Mouse (Mus musculus): ENCODE measurements around the gene Tspan18.

Gene Tspan18

GRCm38 (mm10) chr2:93219576-93219975, 114.7 kb downstream of the Tspan18 start:
- no peak for DNase-seq (ENCODE audit: extremely low spot score, low read depth, low spot score)

- no peak for DNase-seq (ENCODE audit: extremely low spot score, low read depth, low spot score)
Measured at GRCm38 (mm10) chr2:93218353-93218990, 115.8 kb downstream of the Tspan18 start.

- DNase-seq (ENCODE audit: extremely low spot score, low read depth, low spot score): no peak
Measured at GRCm38 (mm10) chr2:93217015-93217414, 117.3 kb downstream of the Tspan18 start.

- no peak for DNase-seq (ENCODE audit: extremely low spot score, low read depth, low spot score)
Measured at GRCm38 (mm10) chr2:93215790-93216189, 118.5 kb downstream of the Tspan18 start.

DNA sequence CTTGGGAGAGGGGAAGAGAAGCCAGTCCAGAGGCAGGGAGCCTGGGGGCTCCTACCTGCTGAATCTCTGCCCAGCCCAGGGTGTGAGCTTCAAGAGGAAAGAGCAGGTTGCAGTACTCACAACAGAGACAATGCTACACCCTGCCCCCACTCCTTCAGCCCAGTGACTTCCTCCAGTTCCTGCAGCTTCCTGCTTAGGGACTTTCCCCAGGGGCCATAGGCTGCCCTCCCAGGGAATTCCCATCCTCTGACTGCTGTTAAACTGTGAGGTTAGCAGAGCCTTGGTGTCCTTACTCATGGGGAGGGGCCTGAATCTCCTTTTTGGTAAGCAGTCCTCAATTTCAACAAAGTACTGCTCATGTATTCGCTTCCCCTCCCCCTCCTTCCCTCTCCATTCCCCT, 120.1 kb downstream of the Tspan18 start:
- no peak for DNase-seq (ENCODE audit: extremely low spot score, low read depth, low spot score)

DNA sequence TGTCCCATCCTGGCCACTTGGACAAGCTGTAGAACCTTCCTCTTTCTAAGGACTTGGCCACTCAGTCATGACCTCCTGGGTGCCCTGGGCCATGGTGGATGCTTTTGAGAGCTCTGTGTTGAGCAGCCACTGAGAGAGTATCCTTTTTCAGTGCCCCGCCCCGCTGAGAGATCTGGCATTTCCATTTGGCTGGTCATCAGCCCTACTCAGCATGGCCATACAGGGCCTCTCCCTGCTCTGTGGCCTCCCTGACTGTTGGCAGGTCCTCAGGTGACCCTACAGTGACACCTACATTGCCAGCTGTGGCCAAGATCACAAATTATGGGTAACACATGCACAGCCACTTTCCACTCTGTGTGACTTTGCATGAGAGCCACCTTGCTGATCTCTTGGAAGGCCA, 121.4 kb downstream of the Tspan18 start:
- no peak for DNase-seq (ENCODE audit: extremely low spot score, low read depth, low spot score)

DNA sequence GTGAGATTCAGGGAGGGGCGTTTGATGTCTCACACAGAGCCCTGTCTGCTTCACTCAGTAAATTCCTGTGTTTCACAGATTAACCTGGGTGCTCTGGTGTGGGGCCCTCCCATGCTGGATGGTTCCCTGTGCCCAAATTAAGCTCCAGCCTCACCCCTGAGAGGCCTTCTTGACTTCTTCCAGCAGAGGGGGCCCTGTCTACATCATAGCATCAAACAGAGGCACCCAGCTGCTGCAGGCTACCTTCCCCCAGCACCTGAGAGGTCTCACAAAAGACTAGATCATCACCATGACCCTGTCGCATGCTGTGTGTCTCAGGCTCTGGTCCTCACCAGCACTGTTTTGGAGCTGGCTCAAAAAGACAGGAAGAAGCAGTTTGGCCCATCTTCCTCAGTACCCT, 121.9 kb downstream of the Tspan18 start:
- DNase-seq (ENCODE audit: extremely low spot score, low read depth, low spot score): no peak

- no peak for DNase-seq (ENCODE audit: extremely low spot score, low read depth, low spot score)
Measured at GRCm38 (mm10) chr2:93206126-93206525, 128.2 kb downstream of the Tspan18 start.

DNA sequence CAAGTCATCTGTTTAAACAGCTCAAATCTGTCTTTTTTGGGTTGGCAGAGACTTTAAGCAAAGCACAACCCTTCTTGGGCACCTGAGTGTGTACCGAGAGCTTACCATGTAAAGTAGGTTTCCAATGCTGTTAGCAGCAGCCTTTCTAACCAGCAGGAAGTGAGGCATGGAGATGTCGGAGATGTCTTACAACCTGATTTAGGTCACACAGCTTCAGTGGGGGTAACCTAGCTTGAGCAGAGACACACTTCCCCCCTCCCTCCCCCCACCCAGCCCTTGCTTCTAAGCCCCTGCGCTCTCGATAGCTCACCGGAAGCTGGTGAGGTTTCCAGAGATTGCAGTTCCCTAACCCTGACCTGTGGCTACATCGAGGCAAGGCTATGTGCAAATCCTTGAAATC, 129.7 kb downstream of the Tspan18 start:
- no peak for DNase-seq (ENCODE audit: extremely low spot score, low read depth, low spot score)

- DNase-seq (ENCODE audit: extremely low spot score, low read depth, low spot score): no peak
Measured at GRCm38 (mm10) chr2:93203682-93204081, 130.6 kb downstream of the Tspan18 start.

GRCm38 (mm10) chr2:93202782-93203181, 131.5 kb downstream of the Tspan18 start:
- DNase-seq (ENCODE audit: extremely low spot score, low read depth, low spot score): no peak

DNA sequence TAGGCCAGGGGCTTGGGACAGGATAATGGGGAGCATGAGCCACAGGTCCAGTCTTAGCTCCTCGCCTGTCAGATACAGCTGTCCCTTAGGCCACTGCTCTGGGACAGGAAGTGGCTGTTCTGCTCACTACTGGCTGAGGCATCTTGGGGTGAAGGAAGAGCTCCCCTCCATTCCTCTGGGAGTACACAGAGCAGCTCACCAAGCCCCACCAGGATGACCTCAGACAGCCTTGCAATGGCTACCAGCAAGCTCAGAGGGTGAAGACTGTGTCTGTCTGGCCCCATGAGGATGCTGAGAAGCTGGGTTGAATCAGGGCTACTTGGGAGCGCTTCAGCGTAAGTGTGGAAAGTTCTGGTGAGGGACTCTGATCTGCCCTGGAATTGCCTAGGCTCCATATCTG, 132.3 kb downstream of the Tspan18 start:
- DNase-seq (ENCODE audit: extremely low spot score, low read depth, low spot score): no peak

DNA sequence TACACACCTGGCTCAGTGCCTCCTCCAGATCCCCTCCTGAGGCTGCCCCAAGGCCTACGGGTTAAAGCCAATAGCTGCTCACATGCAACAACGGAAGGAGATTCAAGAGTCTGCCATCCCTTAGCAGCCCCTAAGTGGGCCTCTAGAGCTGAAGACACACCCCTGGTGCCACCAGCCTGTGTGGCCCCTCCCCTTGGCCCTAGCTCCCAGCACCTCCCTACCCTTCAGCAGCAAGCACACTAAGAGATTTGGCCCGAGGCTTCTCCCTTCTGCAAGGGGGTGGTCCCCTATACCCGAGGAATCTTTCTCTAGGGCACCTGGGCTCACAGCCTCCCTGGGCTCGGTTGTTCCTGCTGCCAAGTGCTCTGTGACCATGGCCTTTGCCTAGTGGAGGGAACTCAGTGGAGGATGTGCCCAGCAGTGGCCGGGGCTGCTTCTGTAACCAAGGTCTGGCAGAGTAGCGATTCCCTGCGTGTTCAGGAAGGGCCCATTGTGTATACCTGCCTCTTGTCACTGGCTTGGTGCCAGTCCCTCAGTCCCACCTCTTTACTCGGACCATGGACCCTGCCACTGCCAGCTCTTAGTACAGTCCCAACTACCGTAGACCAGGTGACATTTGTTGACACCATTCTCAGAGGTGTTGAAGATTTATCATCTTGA, 133.5 kb downstream of the Tspan18 start:
- no peak for DNase-seq (ENCODE audit: extremely low spot score, low read depth, low spot score)

- no peak for DNase-seq (ENCODE audit: extremely low spot score, low read depth, low spot score)
Measured at GRCm38 (mm10) chr2:93199531-93199974, 134.8 kb downstream of the Tspan18 start.

- DNase-seq (ENCODE audit: extremely low spot score, low read depth, low spot score): peak; percentile 91
Measured at GRCm38 (mm10) chr2:93198846-93199245, 135.5 kb downstream of the Tspan18 start.

- DNase-seq (ENCODE audit: extremely low spot score, low read depth, low spot score): no peak
Measured at GRCm38 (mm10) chr2:93193806-93194205, 140.5 kb downstream of the Tspan18 start.

DNA sequence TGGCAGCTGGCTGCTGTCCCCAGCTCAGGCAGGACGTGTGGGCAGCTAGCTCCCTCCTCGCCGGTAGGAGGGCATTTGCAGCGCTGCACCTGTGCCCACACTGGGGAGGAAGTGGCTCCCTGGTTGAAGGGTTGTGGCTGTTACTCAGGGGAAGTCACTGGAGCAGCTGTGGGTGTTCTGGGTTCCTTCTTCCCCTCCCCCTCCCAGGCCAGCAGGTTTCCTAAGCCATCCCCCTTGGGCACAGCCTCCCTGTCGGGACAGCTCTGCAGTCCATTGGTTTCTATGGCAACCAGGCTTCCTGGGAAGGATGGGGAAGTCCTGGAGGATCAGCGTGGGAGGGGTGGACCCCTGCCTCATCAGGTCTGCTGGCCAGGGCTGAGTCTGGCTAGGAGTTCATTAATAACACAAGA, 141.6 kb downstream of the Tspan18 start:
- no peak for DNase-seq (ENCODE audit: extremely low spot score, low read depth, low spot score)

DNA sequence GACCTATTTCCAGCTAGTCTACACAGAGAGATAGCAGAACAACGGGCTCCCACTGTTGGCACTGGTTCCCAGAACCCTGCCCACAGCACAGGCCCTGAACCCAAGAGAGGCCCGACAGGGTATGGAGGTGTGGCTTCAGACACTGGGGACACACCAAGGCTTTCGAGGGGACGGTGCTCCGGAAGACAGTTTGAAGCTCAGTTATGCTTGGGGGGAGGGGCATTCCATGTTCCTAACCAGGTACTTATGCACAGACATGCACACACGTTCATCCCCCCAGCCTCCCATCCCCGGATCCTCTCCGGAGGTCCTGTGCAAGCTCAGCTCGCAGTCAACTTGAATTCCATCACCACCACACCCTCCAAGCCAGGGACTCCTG, 142.1 kb downstream of the Tspan18 start:
- no peak for DNase-seq (ENCODE audit: extremely low spot score, low read depth, low spot score)

DNA sequence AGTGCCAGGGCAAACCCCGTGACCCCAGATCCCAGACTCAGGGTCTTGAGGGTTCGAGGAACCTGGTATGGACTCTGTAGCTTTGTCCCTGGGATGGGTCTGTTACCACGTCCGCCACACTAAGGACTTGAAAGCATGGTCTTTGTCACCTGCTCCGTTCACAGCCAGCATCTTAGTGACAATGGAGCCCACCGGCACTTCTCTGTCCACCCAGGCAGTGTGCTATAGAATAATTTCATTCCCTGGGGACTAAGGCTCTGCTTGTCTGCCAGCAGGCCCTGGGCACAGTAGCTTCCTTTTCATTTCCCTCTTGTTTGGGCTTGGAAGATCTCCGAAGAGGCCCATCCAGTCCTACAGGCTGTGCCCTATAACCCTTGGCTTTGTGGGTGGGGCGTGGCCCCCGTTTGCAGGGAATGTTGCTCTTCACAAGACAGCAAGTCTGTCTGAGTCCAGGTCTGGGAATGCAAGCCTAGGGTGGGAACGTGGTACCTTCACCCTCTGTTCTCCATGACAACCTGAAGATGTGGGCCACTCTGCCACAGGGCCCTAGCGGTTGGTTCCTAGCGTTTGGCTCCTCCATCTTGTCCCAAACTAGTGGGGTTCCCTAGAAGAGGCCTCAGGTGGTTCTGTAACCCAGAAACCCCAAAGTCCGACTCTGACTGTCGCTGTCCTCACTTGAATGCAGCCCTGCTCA, 142.7 kb downstream of the Tspan18 start:
- no peak for DNase-seq (ENCODE audit: extremely low spot score, low read depth, low spot score)

DNA sequence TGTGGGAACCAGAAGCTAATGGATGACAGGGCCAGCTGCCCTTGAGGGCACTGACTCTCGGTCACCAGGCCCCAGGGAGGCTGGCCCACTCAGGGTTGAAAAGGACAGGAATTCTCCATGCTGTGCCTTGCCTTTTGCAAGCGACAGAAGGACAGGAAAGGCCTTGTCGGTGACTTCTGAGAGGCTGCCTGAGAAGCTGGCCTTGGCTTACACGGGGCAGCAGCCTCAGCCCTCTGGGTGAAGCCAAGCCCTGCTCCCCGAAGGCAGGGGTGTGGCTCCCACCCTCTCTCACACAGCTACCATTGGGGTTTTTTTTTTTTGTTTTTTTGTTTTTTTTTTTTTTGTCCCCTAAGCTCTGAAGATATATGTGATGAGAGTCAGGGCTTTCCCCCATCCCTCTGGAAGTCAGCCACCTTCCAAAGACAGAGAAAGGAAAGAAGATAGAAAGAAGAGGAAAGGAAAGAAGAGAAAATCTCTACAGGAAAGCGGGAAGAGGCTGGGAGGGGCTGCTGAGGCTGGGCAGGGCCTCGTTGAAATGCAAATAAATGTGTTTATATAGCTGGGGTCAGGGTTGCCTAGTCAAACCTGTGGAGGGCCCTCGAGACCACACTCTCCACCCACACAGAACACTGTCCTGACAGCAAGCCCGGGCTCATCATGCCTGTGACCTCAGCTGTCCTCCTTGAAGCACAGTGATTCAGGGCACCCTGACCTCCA, 143.4 kb downstream of the Tspan18 start:
- no peak for DNase-seq (ENCODE audit: extremely low spot score, low read depth, low spot score)

DNA sequence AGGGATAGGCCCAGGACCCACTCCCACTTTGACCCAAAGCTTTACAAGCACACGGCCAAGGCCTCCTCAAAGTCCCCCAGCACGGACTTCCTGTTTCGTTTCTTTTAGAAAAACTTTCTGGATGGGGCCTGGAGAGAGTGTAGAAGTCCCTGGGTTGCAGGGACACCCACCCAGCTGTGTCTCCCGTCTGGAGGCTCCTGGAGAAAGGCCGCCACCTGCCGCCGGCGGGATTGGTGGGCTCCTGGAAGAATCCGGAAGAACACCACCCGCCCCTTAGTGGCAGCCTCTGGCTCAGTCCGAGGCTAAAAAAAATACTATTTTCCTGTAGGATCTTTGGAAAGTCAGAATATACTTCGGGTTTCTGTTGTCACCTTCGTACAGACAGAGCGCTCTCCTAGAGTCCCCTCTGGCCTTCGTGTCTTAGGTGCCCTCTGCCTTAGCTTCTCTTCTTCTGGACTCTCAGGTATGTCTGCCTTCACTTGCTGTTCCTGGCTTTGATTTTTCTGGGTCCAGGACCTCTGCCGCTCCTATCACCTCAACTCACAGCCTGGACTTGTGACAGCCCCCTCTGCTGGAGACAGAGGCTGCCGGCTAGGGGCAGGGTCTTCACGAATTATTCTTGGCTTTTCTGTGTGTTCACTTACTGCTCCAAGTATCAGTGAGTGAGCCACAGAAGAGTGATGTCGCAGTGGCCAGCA, 145.4 kb downstream of the Tspan18 start:
- no peak for DNase-seq (ENCODE audit: extremely low spot score, low read depth, low spot score)

All from hindlimb bud, embryonic 11.5 days (tissue).